Mouse (Mus musculus) midbrain, embryonic 16.5 days (tissue): ENCODE measurements at regions not wholly inside any gene's neighbourhood (a gene's known extent, or its start where the extent isn't known, plus 50 kb on each side); places are given as distances from the start of the nearest gene placed in this dataset.

Experiments
- ATAC-seq: fragments of 200-750 bp; cut with Nextera tagmentation; 2 replicates; pipeline ENCODE4 v1.8.0; 2017; ENCODE audit warnings: moderate TSS enrichment
- H3K27ac ChIP-seq: fragments of 300-500 bp; sonication (generic); 2 replicates; pipeline ENCODE4 v1.5.1; 2014; ENCODE audit warnings: mild to moderate bottlenecking, low read length, mixed read lengths
- H3K27me3 ChIP-seq: fragments of 300-500 bp; sonication (generic); 2 replicates; pipeline ENCODE4 v1.6.1; 2014; ENCODE audit warnings: low read depth, low read length, mixed read lengths; ENCODE audit not compliant: control insufficient read depth, insufficient read depth
- H3K36me3 ChIP-seq: fragments of 300-500 bp; sonication (generic); 2 replicates; pipeline ENCODE4 v1.6.1; 2014; ENCODE audit warnings: mild to moderate bottlenecking, low read length, moderate library complexity, mixed read lengths; ENCODE audit not compliant: control insufficient read depth, insufficient read depth
- H3K4me1 ChIP-seq: fragments of 300-500 bp; sonication (generic); 2 replicates; pipeline ENCODE4 v1.6.1; 2014; ENCODE audit warnings: mild to moderate bottlenecking, low read length, mixed read lengths; ENCODE audit not compliant: control insufficient read depth, insufficient read depth
- H3K4me2 ChIP-seq: fragments of 300-500 bp; sonication (generic); 2 replicates; pipeline ENCODE4 v1.6.1; 2014; ENCODE audit warnings: mild to moderate bottlenecking, low read length, mixed read lengths
- H3K4me3 ChIP-seq: fragments of 300-500 bp; sonication (generic); 2 replicates; pipeline ENCODE4 v1.5.1; 2014; ENCODE audit warnings: low read depth, mild to moderate bottlenecking, low read length, moderate library complexity, mixed read lengths
- H3K9ac ChIP-seq: fragments of 300-500 bp; sonication (generic); 2 replicates; pipeline ENCODE4 v1.6.1; 2014; ENCODE audit warnings: low read depth, low read length, mixed read lengths
- H3K9me3 ChIP-seq: fragments of 300-500 bp; sonication (generic); replicated peaks from 2 replicates; pipeline ENCODE4 v1.6.1; 2014; ENCODE audit warnings: mild to moderate bottlenecking, low read length, mixed read lengths; ENCODE audit not compliant: control insufficient read depth, poor library complexity, severe bottlenecking
- WGBS: fragments of 180-500 bp; shearing (Covaris S2); extraction: QIAGEN DNeasy Blood & Tissue Kit; methylation state at CpG from one replicate; pipeline ENCODE4 v1.1.7; 2014; 5-methylcytosine and 5-hydroxymethylcytosine counted together

DNA sequence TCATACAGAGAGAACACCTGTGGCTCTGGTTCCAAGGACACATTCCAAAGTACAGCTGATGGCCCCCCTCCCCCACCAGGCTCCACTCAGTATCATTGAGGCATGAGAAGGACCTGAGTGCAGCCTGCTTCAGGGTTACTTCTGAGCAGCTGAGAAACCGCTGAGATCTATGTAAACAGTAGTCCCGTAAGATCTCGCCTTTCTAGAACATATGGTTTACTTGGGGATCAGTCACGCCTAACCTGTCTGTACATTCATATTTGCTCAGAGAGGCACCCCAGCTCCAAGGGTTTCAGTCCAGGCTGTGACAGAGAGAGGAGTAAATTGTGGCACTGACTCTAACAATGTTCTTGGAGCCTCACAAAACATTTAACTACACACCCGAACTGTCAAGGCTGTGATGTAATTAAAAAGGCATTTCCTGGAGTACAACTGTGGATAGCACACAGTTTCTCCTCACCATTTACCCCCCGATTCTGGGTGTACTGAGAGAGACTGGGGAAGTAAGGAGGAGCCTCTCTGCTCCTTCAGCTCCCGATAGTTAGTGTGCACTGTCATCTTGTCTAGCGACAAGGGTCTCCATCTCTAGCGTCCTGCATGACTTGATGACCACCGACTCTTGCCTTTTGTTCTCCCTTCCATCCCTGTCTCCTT, 155.7 kb downstream of the Dad1 start:
- no peak for ATAC-seq
- no peaks in the 10 kb centered on the region for H3K9me3 ChIP-seq
- H3K9ac ChIP-seq, result no peak overlapping the region
- no peaks in the 10 kb centered on the region for H3K36me3 ChIP-seq
- H3K4me1 ChIP-seq, result peaks cover 2% of the 10 kb centered on the region; the same call in 1 of the 2 replicates
- no peaks in the 10 kb centered on the region for H3K27me3 ChIP-seq
- 77% methylated on average over 10 of the region's 10 CpGs for WGBS
- no peak overlapping the region for H3K27ac ChIP-seq
- H3K4me3 ChIP-seq, result no peak overlapping the region
- H3K4me2 ChIP-seq, result no peak overlapping the region

DNA sequence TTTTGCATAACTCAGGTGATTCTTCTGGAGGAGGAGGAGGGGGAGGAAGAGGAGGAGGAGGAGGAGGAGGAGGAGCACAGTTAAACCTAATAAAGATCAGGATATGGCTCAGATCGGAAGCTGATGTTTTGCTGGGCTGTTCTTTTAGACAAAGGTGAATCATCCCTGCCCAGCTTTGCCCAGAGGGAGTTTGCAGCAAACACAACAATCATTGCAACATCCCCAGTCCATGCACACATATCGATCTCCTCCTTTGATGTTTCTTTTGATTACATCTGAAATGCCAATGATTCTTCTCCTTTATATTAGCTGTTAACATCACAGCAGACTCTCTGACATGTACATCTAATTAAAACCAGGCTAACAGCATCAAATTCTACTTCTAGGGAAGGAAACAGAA, 156.9 kb downstream of the Dad1 start:
- no peak overlapping the region for H3K27ac ChIP-seq
- no peaks in the 10 kb centered on the region for H3K9me3 ChIP-seq
- peaks cover 2% of the 10 kb centered on the region; the same call in 1 of the 2 replicates for H3K4me1 ChIP-seq
- H3K36me3 ChIP-seq, result no peaks in the 10 kb centered on the region
- no peak for ATAC-seq
- WGBS, result 60% methylated on average over 2 of the region's 2 CpGs
- no peak overlapping the region for H3K4me3 ChIP-seq
- no peaks in the 10 kb centered on the region for H3K27me3 ChIP-seq
- no peak overlapping the region for H3K4me2 ChIP-seq
- H3K9ac ChIP-seq, result no peak overlapping the region

DNA sequence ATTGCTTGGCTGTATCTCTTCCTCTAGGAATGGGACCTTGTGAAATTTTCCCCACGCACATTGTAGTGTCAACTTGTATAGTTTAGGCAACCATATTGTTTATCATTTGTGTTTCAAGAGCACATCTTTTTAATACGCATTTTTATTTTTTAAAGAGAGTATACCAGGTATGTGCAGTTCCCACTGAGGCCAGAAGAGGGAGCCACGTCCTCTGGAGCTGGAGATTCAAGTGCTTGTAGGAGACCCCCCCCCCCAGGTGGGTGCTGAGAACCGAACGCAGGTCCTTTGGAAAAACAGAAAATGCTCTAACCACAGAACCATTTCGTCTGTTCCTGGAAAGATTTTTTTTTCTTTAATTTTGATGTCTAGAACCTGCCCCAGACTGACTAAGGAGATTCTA, 161.5 kb downstream of the Dad1 start:
- no peaks in the 10 kb centered on the region for H3K4me1 ChIP-seq
- WGBS, result 88% methylated on average over 6 of the region's 6 CpGs
- H3K4me3 ChIP-seq, result no peak overlapping the region
- no peak overlapping the region for H3K27ac ChIP-seq
- H3K27me3 ChIP-seq, result no peaks in the 10 kb centered on the region
- no peaks in the 10 kb centered on the region for H3K36me3 ChIP-seq
- ATAC-seq, result no peak
- H3K9ac ChIP-seq, result no peak overlapping the region
- no peak overlapping the region for H3K4me2 ChIP-seq
- H3K9me3 ChIP-seq, result no peaks in the 10 kb centered on the region

DNA sequence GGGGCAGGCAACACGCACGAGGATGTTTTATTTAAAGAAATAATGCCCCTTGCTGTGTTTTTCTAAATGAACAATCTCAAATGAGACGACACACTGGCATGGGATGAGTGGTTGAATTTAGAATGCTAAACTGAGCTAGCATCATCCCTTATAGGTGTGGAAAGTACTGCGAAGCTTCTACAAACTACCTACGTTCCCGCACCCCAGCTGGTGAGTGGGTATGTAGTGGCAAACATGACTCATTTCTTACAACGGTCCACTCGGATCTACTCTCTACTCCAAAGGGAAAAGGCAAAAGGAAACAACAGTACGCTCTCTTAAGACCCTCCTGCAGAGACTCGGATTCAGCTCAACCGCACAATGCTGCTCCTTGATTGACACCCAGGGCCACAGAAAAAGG, 167.2 kb downstream of the Dad1 start:
- Histone ChIP-seq H3K27ac (no peak overlapping the region), H3K27me3 (no peaks in the 10 kb centered on the region), H3K4me2 (no peak overlapping the region), H3K36me3 (no peaks in the 10 kb centered on the region), H3K9me3 (no peaks in the 10 kb centered on the region), H3K4me3 (no peak overlapping the region), H3K4me1 (no peaks in the 10 kb centered on the region), H3K9ac (no peak overlapping the region)
- 67% methylated on average over 11 of the region's 11 CpGs for WGBS
- ATAC-seq, result no peak

DNA sequence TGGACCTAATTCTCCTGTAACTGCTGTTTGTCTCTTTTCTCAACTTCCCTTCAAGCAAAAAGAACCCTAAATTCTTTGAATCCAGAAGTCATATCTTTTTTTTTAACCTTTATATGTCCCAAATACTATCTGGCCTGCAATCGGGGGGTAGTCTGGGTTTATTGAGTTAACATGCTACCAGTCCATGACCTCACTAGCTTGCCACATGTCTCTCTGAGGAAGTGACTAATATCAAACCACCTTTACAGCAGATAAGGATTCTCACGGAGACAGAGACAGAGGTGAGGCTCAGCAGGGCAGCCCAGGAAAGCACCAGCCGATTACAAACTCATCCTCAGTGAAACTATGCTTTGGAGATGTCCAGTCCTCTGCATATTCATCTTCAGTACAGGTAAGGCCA, 179.2 kb downstream of the Dad1 start:
- Histone ChIP-seq H3K9ac (no peak overlapping the region), H3K4me1 (no peaks in the 10 kb centered on the region), H3K27ac (no peak overlapping the region), H3K4me2 (no peak overlapping the region), H3K9me3 (no peaks in the 10 kb centered on the region), H3K36me3 (no peaks in the 10 kb centered on the region), H3K27me3 (no peaks in the 10 kb centered on the region), H3K4me3 (no peak overlapping the region)
- WGBS, result 83% methylated on average over 3 of the region's 3 CpGs
- no peak for ATAC-seq

DNA sequence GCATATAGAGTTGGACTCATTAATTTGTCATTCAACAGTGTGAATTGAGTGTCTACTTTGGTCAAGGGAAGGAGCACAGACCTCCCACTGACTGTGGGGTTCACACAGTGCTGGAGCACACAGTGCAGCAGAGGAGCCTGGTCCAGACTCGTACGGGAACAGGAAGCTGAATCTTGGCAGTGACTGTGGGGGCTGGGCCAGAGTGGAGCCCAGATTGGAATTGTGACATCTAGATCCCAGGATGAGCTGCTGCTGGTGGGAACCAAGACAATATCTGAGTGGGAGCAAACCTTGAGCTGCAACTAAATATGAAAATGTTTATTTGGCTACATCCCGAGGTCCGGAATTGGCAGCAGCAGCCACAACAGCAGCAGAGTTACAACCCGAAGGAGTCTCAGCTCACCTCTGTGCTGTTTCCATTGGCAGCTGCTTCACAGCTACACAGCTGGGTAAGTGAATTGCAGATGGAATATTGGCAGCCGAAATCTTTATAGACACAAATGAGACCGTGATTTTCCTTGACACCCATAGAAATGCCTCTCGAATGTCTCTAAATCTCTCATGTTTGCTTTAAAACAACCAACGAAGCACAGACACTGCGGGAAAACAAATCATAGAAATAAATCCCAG, 181.5 kb downstream of the Dad1 start:
- Histone ChIP-seq H3K4me2 (no peak overlapping the region), H3K27ac (peak overlapping the region; percentile 59), H3K4me3 (no peak overlapping the region), H3K9me3 (no peaks in the 10 kb centered on the region), H3K9ac (no peak overlapping the region), H3K4me1 (no peaks in the 10 kb centered on the region), H3K36me3 (no peaks in the 10 kb centered on the region), H3K27me3 (no peaks in the 10 kb centered on the region)
- no peak for ATAC-seq
- 66% methylated on average over 10 of the region's 10 CpGs for WGBS

DNA sequence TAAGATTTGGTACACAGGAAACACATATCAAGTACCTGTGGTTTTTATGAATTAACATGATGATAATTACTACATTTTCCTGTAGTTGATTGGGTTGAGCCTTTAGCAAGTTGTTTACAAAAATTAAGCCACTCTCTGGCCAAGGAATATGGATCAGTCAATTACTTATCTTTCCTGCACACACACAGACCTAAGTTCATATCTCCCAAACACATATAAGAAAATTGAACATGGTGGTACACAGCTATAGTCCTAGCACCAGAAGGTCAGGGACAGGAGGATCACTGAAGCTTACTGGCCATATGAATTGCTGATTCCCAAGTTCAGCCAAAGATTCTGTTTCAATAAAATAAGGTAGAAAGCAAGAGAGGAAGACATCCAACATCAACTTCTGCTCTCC, 183.7 kb downstream of the Dad1 start:
- ATAC-seq, result no peak
- Histone ChIP-seq H3K4me1 (no peaks in the 10 kb centered on the region), H3K9me3 (no peaks in the 10 kb centered on the region), H3K4me2 (no peak overlapping the region), H3K4me3 (no peak overlapping the region), H3K27ac (no peak overlapping the region), H3K36me3 (no peaks in the 10 kb centered on the region), H3K27me3 (no peaks in the 10 kb centered on the region), H3K9ac (no peak overlapping the region)

DNA sequence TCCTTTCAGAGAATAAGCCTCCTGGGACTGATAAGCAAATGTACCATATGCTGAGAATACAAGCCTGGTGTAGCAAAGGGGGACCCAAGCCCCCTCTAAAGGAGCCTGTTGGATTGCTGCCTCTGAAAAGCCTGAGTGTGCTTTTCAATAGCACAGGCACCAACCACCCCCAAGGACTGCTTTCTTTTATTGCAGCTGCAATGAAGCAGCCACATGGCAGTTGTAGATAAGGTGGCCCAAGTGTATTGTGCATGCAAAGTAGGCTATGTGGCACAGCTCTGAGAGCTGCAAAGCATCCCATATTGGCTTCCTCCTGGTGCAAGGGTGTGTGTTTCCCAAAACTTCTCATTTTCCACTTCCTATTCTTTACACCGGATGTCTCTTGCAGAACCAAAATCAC, 185.2 kb downstream of the Dad1 start:
- no peak for ATAC-seq
- H3K4me1 ChIP-seq, result no peaks in the 10 kb centered on the region; the same call in 1 of the 2 replicates
- no peaks in the 10 kb centered on the region for H3K9me3 ChIP-seq
- H3K27ac ChIP-seq, result no peak overlapping the region
- 81% methylated on average over 1 of the region's 1 CpGs for WGBS
- no peaks in the 10 kb centered on the region for H3K36me3 ChIP-seq
- H3K4me3 ChIP-seq, result no peak overlapping the region
- H3K27me3 ChIP-seq, result no peaks in the 10 kb centered on the region
- H3K4me2 ChIP-seq, result no peak overlapping the region
- H3K9ac ChIP-seq, result no peak overlapping the region

DNA sequence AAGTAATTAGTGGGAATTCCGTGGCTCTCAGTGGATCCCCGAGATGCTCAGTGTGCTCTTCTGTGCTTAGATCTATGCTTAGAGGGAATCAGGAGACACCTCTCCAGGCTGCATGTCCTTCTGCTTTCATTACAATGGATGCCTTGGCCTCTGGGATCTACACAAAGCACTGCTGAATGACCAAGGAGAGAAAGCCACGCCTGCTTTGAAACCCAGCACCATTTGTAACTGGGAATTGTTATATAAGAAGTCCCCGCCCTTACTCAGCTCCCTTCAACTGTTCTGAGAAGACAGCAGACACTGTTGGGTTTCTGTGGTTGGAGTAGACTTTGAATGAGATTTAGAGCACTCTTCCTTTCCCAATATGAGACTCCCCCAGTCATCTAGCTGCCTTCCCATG, 188.4 kb downstream of the Dad1 start:
- no peak overlapping the region; the same call in 1 of the 2 replicates for H3K27ac ChIP-seq
- H3K4me1 ChIP-seq, result peaks cover under 1% of the 10 kb centered on the region; the same call in 1 of the 2 replicates
- ATAC-seq, result no peak
- H3K4me2 ChIP-seq, result no peak overlapping the region
- 43% methylated on average over 4 of the region's 4 CpGs for WGBS
- H3K9me3 ChIP-seq, result no peaks in the 10 kb centered on the region
- H3K4me3 ChIP-seq, result no peak overlapping the region
- no peaks in the 10 kb centered on the region for H3K36me3 ChIP-seq
- no peaks in the 10 kb centered on the region for H3K27me3 ChIP-seq
- no peak overlapping the region for H3K9ac ChIP-seq
